Mouse (Mus musculus) thymus, adult 2 months (tissue): Measurements from ENCODE around the gene Wdr89.

Source experiments
- CTCF ChIP-seq: fragments of 200-500 bp; IDR thresholded peaks from 2 replicates; pipeline ENCODE4 v1.5.1; 2012; ENCODE audit warnings: mild to moderate bottlenecking, control low read depth, low read length, moderate library complexity, borderline replicate concordance; ENCODE audit not compliant: control insufficient read depth, poor library complexity, insufficient read depth; ENCODE audit errors: extremely low read depth
- POLR2A ChIP-seq: fragments of 200-500 bp; IDR thresholded peaks from 2 replicates; pipeline ENCODE4 v1.6.1; 2012; ENCODE audit warnings: mild to moderate bottlenecking, low read length, control low read depth, moderate library complexity; ENCODE audit not compliant: control insufficient read depth, poor library complexity, insufficient read depth; ENCODE audit errors: extremely low read depth

- TF ChIP-seq CTCF (no peak), POLR2A (no peak)
Observed at GRCm38 (mm10) chr12:75649706-75650093, 19.6 kb downstream of the Wdr89 start.
